9 mouse cellular contexts compared by ENCODE assay signal in genomic region chr16:18194208-18194985, GRCm38 (mm10). TPM values are rescaled to one million over a fixed set of nuclear protein-coding genes. Genes with fewer than 3 reads are reported as not detected.
DNase-seq lines count a peak whose midpoint lies in the region; ATAC-seq and TF ChIP-seq lines count a peak whose summit lies in the region.
"Had no signal": no experiment of that assay in that cellular context is flagged by ENCODE, and none has a peak within 500 bp of the region (broad histone marks: within the 10 kb centered on the region; RNA-seq: fewer than 3 reads in every experiment).

No protein-coding gene starts in this region.

- no peaks in the 10 kb centered on the region for H3K9me3 ChIP-seq in lung, embryonic 14.5 days (ENCODE audit: low read depth, low read length)
- no peaks in the 10 kb centered on the region for H3K9me3 ChIP-seq in lung, postnatal 0 days (ENCODE audit: low read length)
- H3K9me3 ChIP-seq in forebrain, postnatal 0 days (ENCODE audit: low read length): no peaks in the 10 kb centered on the region
- H3K9me3 ChIP-seq in heart, embryonic 12.5 days (replicated peaks): no peaks in the 10 kb centered on the region

- H3K4me1 ChIP-seq in lung, embryonic 14.5 days (ENCODE audit: insufficient read depth): no peaks in the 10 kb centered on the region
- H3K4me1 ChIP-seq in lung, postnatal 0 days (ENCODE audit: insufficient read depth, low read depth, low read length): no peaks in the 10 kb centered on the region
- peaks cover 8% of the 10 kb centered on the region for H3K4me1 ChIP-seq in forebrain, postnatal 0 days (ENCODE audit: insufficient read depth)
- H3K4me1 ChIP-seq in small intestine, adult 2 months (ENCODE audit: control insufficient read depth, insufficient read depth, insufficient read length, low read length): peaks cover 12% of the 10 kb centered on the region
- H3K4me1 ChIP-seq in heart, embryonic 12.5 days (replicated peaks): 0 out of 2 replicates have a peak, but pooled peaks cover 6% of the 10 kb centered on the region

- no peak overlapping the region for H3K4me2 ChIP-seq in lung, embryonic 14.5 days
- H3K4me2 ChIP-seq in lung, postnatal 0 days (replicated peaks; ENCODE audit: low read depth, low read length): no peak overlapping the region
- H3K4me2 ChIP-seq in forebrain, postnatal 0 days (ENCODE audit: low read depth): no peak overlapping the region
- H3K4me2 ChIP-seq in heart, embryonic 12.5 days: no peak overlapping the region

- peak; percentile 64; the same call in 1 of the 2 replicates for ATAC-seq in lung, embryonic 14.5 days (ENCODE audit: insufficient read depth)
- no peak for ATAC-seq in lung, postnatal 0 days
- ATAC-seq in forebrain, postnatal 0 days: peak; percentile 40
- no peak for ATAC-seq in heart, embryonic 12.5 days (ENCODE audit: insufficient number of reproducible peaks, low FRiP score)

- no peaks in the 10 kb centered on the region for H3K27me3 ChIP-seq in lung, embryonic 14.5 days (ENCODE audit: insufficient read depth, low read length)
- no peaks in the 10 kb centered on the region for H3K27me3 ChIP-seq in lung, postnatal 0 days (replicated peaks; ENCODE audit: insufficient read depth, low read length)
- H3K27me3 ChIP-seq in forebrain, postnatal 0 days (ENCODE audit: insufficient read depth, low read length): no peaks in the 10 kb centered on the region
- no peaks in the 10 kb centered on the region for H3K27me3 ChIP-seq in small intestine, adult 2 months (ENCODE audit: control insufficient read depth, insufficient read depth, low read length)
- peaks cover 7% of the 10 kb centered on the region; the same call in 1 of the 2 replicates for H3K27me3 ChIP-seq in heart, embryonic 12.5 days (replicated peaks)

- H3K4me3 ChIP-seq in lung, embryonic 14.5 days (ENCODE audit: low read depth, low read length): no peak overlapping the region
- H3K4me3 ChIP-seq in lung, postnatal 0 days (ENCODE audit: low read depth, low read length): no peak overlapping the region
- H3K4me3 ChIP-seq in forebrain, postnatal 0 days (ENCODE audit: low read depth, low read length): no peak overlapping the region
- no peak overlapping the region for H3K4me3 ChIP-seq in small intestine, adult 2 months (ENCODE audit: low read depth, low read length)
- H3K4me3 ChIP-seq in heart, embryonic 12.5 days: no peak overlapping the region

- WGBS in lung, embryonic 14.5 days: 47% methylated on average over 15 of the region's 15 CpGs
- 66% methylated on average over 14 of the region's 15 CpGs for WGBS in lung, postnatal 0 days
- WGBS in forebrain, postnatal 0 days: 59% methylated on average over 15 of the region's 15 CpGs
- 65% methylated on average over 15 of the region's 15 CpGs for WGBS in small intestine, adult 2 months
- WGBS in heart, embryonic 12.5 days: 76% methylated on average over 15 of the region's 15 CpGs

- TF ChIP-seq POLR2A in small intestine, adult 2 months (IDR thresholded peaks at IDR 0.05; ENCODE audit: low read depth, low read length): no peak

- peak; percentile 47 for DNase-seq in lung, embryonic 14.5 days
- no peak for DNase-seq in lung, postnatal 0 days (ENCODE audit: low spot score)
- DNase-seq in forebrain, postnatal 0 days: peak; percentile 25
- peak; percentile 52 for DNase-seq in kidney, postnatal 10 days
- no peak for DNase-seq in heart, adult 9 months (ENCODE audit: low spot score in 2 of 2)
- no peak for DNase-seq in lung, postnatal 10 days

- no peak overlapping the region for H3K9ac ChIP-seq in lung, embryonic 14.5 days
- H3K9ac ChIP-seq in lung, postnatal 0 days (replicated peaks; ENCODE audit: low read depth): no peak overlapping the region
- 0 out of 2 replicates have a peak overlapping the region, but pooled peaks have one; percentile 14 for H3K9ac ChIP-seq in forebrain, postnatal 0 days
- H3K9ac ChIP-seq in heart, embryonic 12.5 days: no peak overlapping the region

- no peak overlapping the region for H3K27ac ChIP-seq in lung, embryonic 14.5 days (ENCODE audit: low read depth)
- no peak overlapping the region for H3K27ac ChIP-seq in lung, postnatal 0 days (ENCODE audit: low read length)
- 0 out of 2 replicates have a peak overlapping the region, but pooled peaks have one; percentile 45 for H3K27ac ChIP-seq in forebrain, postnatal 0 days (ENCODE audit: low read depth, low read length)
- H3K27ac ChIP-seq in small intestine, adult 2 months (ENCODE audit: insufficient read depth, low read depth, low read length): peak overlapping the region; percentile 48; the same call in 1 of the 2 replicates
- H3K27ac ChIP-seq in heart, embryonic 12.5 days (ENCODE audit: poor library complexity, severe bottlenecking): no peak overlapping the region

- no peak for TF ChIP-seq CTCF in lung, embryonic 14.5 days (IDR thresholded peaks at IDR 0.05; ENCODE audit: low read depth)
- no peak for TF ChIP-seq CTCF in lung, postnatal 0 days (IDR thresholded peaks at IDR 0.05)
- TF ChIP-seq CTCF in forebrain, postnatal 0 days (IDR thresholded peaks at IDR 0.05; ENCODE audit: low read depth): no peak
- no peak for TF ChIP-seq CTCF in small intestine, adult 2 months (IDR thresholded peaks at IDR 0.05; ENCODE audit: extremely low read depth, insufficient read length, insufficient replicate concordance, low read depth, low read length)

- no peak for TF ChIP-seq EP300 in lung, postnatal 0 days (IDR thresholded peaks at IDR 0.05)

- no peaks in the 10 kb centered on the region for H3K36me3 ChIP-seq in lung, embryonic 14.5 days (ENCODE audit: insufficient read depth)
- H3K36me3 ChIP-seq in lung, postnatal 0 days (ENCODE audit: insufficient read depth, low read length): no peaks in the 10 kb centered on the region
- H3K36me3 ChIP-seq in forebrain, postnatal 0 days (ENCODE audit: insufficient read depth): no peaks in the 10 kb centered on the region
- H3K36me3 ChIP-seq in small intestine, adult 2 months (ENCODE audit: control insufficient read depth, insufficient read depth, low read length): no peaks in the 10 kb centered on the region
- no peaks in the 10 kb centered on the region for H3K36me3 ChIP-seq in heart, embryonic 12.5 days

RNA-seq across cellular contexts. Expression of gene Ccdc188, which starts 23.3 kb away (rescaled TPM):
- not detected in 2 replicates for polyA plus RNA-seq in lung, embryonic 14.5 days (2014; fragmentation: Nextera tagmentation; extraction: Ambion mirVana)
- polyA plus RNA-seq in lung, postnatal 0 days (2015; fragmentation: Nextera tagmentation; extraction: Ambion mirVana): not detected in 2 replicates
- total RNA-seq in forebrain, postnatal 0 days (2014; rRNA removed): not detected in 2 replicates
- polyA plus RNA-seq in forebrain, postnatal 0 days (2015; fragmentation: Nextera tagmentation; extraction: Ambion mirVana): 0.11 TPM in 1 of 2 replicates, not detected in the other
- not detected in 2 replicates for polyA plus RNA-seq in small intestine, adult 2 months (2012; rRNA removed)
- polyA plus RNA-seq in heart, embryonic 12.5 days (2016; fragmentation: Nextera tagmentation; extraction: Ambion mirVana): 0.14 and 0.15 TPM in 2 replicates
- total RNA-seq: hematopoietic stem cell, adult 5-6 weeks had no signal

RNA-seq across cellular contexts. Expression of gene Zdhhc8, which starts 40.5 kb away (rescaled TPM):
- polyA plus RNA-seq in lung, embryonic 14.5 days (2014; fragmentation: Nextera tagmentation; extraction: Ambion mirVana): 22.0 and 23.8 TPM in 2 replicates
- polyA plus RNA-seq in lung, postnatal 0 days (2015; fragmentation: Nextera tagmentation; extraction: Ambion mirVana): 12.9 and 13.9 TPM in 2 replicates
- total RNA-seq in forebrain, postnatal 0 days (2014; rRNA removed): 27.5 and 35.5 TPM in 2 replicates
- polyA plus RNA-seq in forebrain, postnatal 0 days (2015; fragmentation: Nextera tagmentation; extraction: Ambion mirVana): 16.4 and 17.9 TPM in 2 replicates
- polyA plus RNA-seq in small intestine, adult 2 months (2012; rRNA removed): 21.3 and 27.8 TPM in 2 replicates
- 29.5 and 33.0 TPM in 2 replicates for polyA plus RNA-seq in heart, embryonic 12.5 days (2016; fragmentation: Nextera tagmentation; extraction: Ambion mirVana)

RNA-seq across cellular contexts. Expression of gene Trmt2a, which starts 54.1 kb away (rescaled TPM):
- polyA plus RNA-seq in lung, embryonic 14.5 days (2014; fragmentation: Nextera tagmentation; extraction: Ambion mirVana): 74.1 and 81.3 TPM in 2 replicates
- 39.2 and 39.7 TPM in 2 replicates for polyA plus RNA-seq in lung, postnatal 0 days (2015; fragmentation: Nextera tagmentation; extraction: Ambion mirVana)
- total RNA-seq in forebrain, postnatal 0 days (2014; rRNA removed): 74.9 and 82.4 TPM in 2 replicates
- 66.7 and 67.2 TPM in 2 replicates for polyA plus RNA-seq in forebrain, postnatal 0 days (2015; fragmentation: Nextera tagmentation; extraction: Ambion mirVana)
- polyA plus RNA-seq in small intestine, adult 2 months (2012; rRNA removed): 24.0 and 29.7 TPM in 2 replicates
- polyA plus RNA-seq in heart, embryonic 12.5 days (2016; fragmentation: Nextera tagmentation; extraction: Ambion mirVana): 57.2 and 61.9 TPM in 2 replicates

RNA-seq across cellular contexts. Expression of gene Ranbp1, which starts 54.1 kb away (rescaled TPM):
- 776 and 804 TPM in 2 replicates for polyA plus RNA-seq in lung, embryonic 14.5 days (2014; fragmentation: Nextera tagmentation; extraction: Ambion mirVana)
- polyA plus RNA-seq in lung, postnatal 0 days (2015; fragmentation: Nextera tagmentation; extraction: Ambion mirVana): 155 and 163 TPM in 2 replicates
- 171 and 209 TPM in 2 replicates for total RNA-seq in forebrain, postnatal 0 days (2014; rRNA removed)
- polyA plus RNA-seq in forebrain, postnatal 0 days (2015; fragmentation: Nextera tagmentation; extraction: Ambion mirVana): 428 and 477 TPM in 2 replicates
- 17.7 and 47.7 TPM in 2 replicates for polyA plus RNA-seq in small intestine, adult 2 months (2012; rRNA removed)
- polyA plus RNA-seq in heart, embryonic 12.5 days (2016; fragmentation: Nextera tagmentation; extraction: Ambion mirVana): 512 and 519 TPM in 2 replicates

Comparison
In these comparisons a context has a peak if more than half of its experiments do, and no peak if none do; other contexts are left out.
1. ATAC-seq: peak in lung, embryonic 14.5 days (single experiment) and forebrain, postnatal 0 days (single experiment); none in lung, postnatal 0 days (single experiment) and heart, embryonic 12.5 days (single experiment).
2. DNase-seq: peak in lung, embryonic 14.5 days (single experiment), forebrain, postnatal 0 days (single experiment) and kidney, postnatal 10 days (single experiment); none in lung, postnatal 0 days (single experiment), heart, adult 9 months (0 of 2) and lung, postnatal 10 days (single experiment).
3. H3K27ac ChIP-seq: peak in forebrain, postnatal 0 days (single experiment) and small intestine, adult 2 months (single experiment); none in lung, embryonic 14.5 days (single experiment), lung, postnatal 0 days (single experiment) and heart, embryonic 12.5 days (single experiment).